Mouse (Mus musculus) left cerebral cortex, postnatal 36 days (tissue): ENCODE results near the gene Faiml. TPM values are rescaled to one million over a fixed set of nuclear protein-coding genes. Genes with fewer than 3 reads are reported as not detected.

Experiments
- DNase-seq, 2 experiments: peaks; one replicate each; pipeline ENCODE4 v3.0.0; 2021 to 2022; ENCODE audit warnings: low spot score in 2 of 2, mixed read lengths in 1 of 2
- intact Hi-C: fragments of 180-260 bp; cut with DNase I; formaldehyde crosslinking; loops from one replicate; pipeline ENCODE4 v1.15.1; 2025
- total RNA-seq, 2 experiments: library from RNA; stranded (reverse); gene quantifications; 2 replicates each; pipeline ENCODE4 v1.2.3; 2021

The Faiml gene
- not detected for total RNA-seq

DNA sequence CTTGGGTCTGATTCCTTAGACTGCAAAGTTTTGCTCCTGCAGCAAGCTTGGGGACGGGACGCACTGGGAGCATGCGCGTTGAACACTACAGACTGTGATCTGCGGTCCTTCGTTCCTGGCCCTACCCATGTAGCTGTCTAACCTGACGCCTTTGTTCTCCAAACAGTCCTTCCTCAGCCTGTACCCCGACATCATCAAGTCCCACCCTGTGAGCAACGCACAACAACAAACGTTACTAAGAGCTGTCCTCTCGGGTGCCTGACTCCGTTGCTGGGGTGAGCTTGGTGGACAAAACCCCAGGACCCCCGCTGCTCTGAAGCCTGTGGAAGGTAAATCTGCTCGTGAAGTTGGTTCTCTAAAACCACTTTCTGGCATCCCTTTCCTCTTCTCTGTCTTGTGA lies at the start of gene Faiml:
Gene Faiml, minus strand, starts transcription at position 101 of the 400 bp plus-strand sequence.
- intact Hi-C loops: no loop called here
- DNase-seq: no peak

GRCm38 (mm10) chr9:99258891-99259290 lies 21.9 kb upstream of the Faiml start:
- DNase-seq: no peak
- intact Hi-C loops: no loop called here

DNA sequence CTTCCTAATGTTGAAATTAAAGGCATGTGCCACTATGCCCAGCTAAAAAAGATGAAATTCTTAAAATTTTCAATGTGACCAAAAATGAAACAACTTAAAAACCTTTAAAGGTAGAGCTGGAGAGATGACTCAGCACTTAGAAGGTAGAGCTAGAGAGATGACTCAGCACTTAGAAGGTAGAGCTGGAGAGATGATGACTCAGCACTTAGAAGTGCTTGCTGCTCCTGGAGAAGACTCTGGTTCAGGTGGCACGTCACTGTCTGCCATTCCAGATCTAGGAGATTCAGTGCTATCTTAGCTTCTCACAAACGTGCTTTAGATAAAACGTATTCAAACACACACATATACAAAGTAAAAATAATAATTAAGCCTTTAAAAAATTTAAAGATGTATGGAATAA lies 19.8 kb upstream of the Faiml start:
- DNase-seq: no peak
- intact Hi-C loops: no loop called here

- intact Hi-C loops: no loop called here
- no peak for DNase-seq
Observed at GRCm38 (mm10) chr9:99256206-99256605, 19.2 kb upstream of the Faiml start.

- DNase-seq: no peak
- intact Hi-C loops: no loop called here
Observed at GRCm38 (mm10) chr9:99253861-99254260, 16.8 kb upstream of the Faiml start.

- no peak for DNase-seq
- intact Hi-C loops: no loop called here
Observed at GRCm38 (mm10) chr9:99248906-99249305, 11.9 kb upstream of the Faiml start.

DNA sequence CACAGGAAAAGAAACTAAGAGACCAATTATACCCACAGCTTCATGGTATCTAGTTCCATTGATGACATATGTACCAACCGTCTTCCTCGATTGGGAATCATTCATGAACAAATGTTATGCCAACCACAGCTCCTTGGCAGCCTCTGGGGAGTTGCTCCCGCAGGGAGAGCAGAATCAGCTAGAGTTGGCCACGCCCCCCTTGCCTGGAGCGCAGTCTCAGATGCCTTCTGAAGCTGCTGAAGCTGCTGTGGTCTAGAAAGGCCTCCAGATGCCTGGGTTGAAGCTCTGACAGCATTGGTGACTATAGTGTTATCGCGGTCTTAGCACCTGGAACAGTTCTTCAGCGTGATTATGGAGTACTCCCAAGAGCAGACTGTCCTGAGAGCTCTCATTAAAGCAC lies 11.3 kb upstream of the Faiml start:
- intact Hi-C loops: no loop called here
- no peak for DNase-seq

- intact Hi-C loops: loop anchor here (1.0 to 5.0 kb wide), 3 partner anchors 104 to 203 kb away; partner anchors contain the start of gene Pik3cb
- DNase-seq: peak; percentile 12 to 17
Observed at GRCm38 (mm10) chr9:99243895-99244293, 6.9 kb upstream of the Faiml start.

GRCm38 (mm10) chr9:99243190-99243894 lies 6.3 kb upstream of the Faiml start, which contains the start of gene Cep70:
Gene Cep70 (plus strand): TSS chr9:99243367.
- intact Hi-C loops: loop anchor here (1.0 to 5.0 kb wide), 3 partner anchors 103 to 204 kb away; partner anchors contain the start of gene Pik3cb
- DNase-seq: peak; percentile 95 to 96

DNA sequence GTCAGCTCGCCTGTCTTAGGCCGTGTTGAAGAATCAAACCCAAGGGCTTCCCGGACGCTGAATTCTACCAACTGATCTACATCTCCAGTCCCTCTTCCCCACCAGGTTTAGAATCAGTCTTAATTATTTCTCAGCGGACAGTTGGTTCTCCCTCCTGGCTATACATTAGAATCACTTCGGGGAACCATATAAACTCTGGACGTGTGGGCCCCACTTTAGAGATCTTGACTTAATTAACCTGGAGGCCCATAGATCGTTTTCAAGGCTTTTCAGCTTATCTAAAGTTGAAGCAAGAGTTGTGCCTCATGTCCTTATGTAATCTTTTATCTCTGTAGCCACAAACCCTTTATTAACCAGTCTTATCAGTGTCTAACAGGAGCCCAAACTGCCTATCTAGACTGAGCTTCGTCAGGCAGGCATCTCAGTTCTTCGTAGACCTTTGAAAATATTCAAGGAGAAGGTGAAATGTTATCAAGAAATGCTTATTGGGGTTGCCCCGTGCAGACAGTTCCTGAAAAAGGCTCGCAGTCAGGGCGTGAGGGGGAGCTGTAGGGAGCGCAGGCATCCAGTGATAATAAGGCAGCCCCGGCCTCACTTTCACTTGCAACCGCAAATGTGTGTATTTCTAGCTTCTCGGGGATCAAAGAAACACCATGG lies 5.6 kb upstream of the Faiml start:
- intact Hi-C loops: loop anchor here (1.0 to 5.0 kb wide), 4 partner anchors 102 to 205 kb away; partner anchors contain the start of gene Pik3cb

DNA sequence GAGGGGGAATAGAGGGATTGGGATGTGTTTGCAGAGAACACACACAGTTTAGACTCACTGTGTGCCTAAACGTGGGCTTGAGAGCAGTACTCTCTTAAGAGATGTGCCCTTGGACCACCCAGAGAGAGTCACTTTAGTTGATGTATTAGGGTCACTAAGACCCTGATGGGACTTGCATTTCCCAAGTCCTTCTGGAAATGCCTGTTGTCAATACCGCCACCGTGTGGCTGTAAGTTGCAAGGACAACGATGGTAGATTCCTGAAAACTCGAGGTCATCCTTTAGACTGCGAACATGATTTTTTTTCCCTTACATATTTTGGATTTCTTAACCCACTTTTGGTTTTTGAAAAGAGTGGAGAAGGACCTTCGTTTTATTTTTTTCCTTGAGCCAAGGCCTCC lies 5.0 kb upstream of the Faiml start:
- peak; percentile 45 to 52 for DNase-seq
- intact Hi-C loops: loop anchor here (1.0 to 5.0 kb wide), 2 partner anchors 178 to 205 kb away; no protein-coding TSS in a partner anchor

More for the DNA sequence above, 5.6 kb upstream of the Faiml start:
- peak; percentile 5 to 7 for DNase-seq

GRCm38 (mm10) chr9:99240571-99240970 lies 3.5 kb upstream of the Faiml start:
- intact Hi-C loops: loop anchor here (5.0 kb wide), 1 partner anchor 207 kb away; no protein-coding TSS in a partner anchor
- DNase-seq: no peak

DNA sequence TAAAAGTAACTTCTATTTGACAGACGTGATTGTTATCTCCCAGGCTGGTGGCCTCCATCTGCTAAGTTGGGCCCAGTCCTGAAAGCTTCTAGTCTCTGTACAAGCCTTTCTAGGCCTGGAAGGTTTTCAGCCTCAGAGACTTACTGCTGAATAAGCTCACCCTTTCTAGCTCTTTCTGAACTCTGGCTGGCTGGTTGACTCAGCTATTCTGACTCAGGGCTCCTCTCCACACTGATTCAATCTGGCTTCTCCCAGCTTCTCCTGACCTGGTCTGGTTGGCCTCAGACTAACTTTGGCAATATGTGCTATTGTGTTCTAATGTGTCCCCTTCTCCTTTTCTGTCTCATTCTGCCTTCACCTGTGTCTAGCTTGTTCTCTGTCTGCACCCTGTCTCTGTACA lies 2.2 kb upstream of the Faiml start:
- no peak for DNase-seq
- intact Hi-C loops: no loop called here

GRCm38 (mm10) chr9:99238276-99238675 lies 1.2 kb upstream of the Faiml start:
- intact Hi-C loops: no loop called here
- DNase-seq: no peak

- intact Hi-C loops: no loop called here
- DNase-seq: no peak
Observed at GRCm38 (mm10) chr9:99229450-99229849, 7.6 kb downstream of the Faiml start.

GRCm38 (mm10) chr9:99224583-99224982 lies 12.5 kb downstream of the Faiml start:
- intact Hi-C loops: no loop called here
- DNase-seq: no peak

DNA sequence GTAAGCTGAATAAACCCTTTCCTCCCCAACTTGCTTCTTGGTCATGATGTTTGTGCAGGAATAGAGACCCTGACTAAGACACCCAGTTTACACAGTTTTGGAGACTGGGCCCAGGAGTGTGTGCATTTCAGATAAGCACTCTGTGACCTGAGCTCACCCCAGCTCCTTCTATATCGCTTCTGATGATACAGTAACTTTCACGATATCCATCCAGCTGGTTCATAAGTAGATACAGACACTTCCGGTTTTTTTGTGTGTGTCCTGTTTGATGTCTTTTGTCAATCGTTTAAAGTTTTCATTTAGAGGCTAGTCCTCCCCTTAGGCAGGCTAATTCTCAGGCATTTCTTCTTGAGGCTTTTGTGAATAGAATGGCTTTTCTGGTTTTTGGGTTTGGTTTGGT lies 15.4 kb downstream of the Faiml start:
- intact Hi-C loops: no loop called here
- no peak for DNase-seq

GRCm38 (mm10) chr9:99217999-99218719 lies 18.9 kb downstream of the Faiml start:
- DNase-seq: no peak
- intact Hi-C loops: no loop called here

DNA sequence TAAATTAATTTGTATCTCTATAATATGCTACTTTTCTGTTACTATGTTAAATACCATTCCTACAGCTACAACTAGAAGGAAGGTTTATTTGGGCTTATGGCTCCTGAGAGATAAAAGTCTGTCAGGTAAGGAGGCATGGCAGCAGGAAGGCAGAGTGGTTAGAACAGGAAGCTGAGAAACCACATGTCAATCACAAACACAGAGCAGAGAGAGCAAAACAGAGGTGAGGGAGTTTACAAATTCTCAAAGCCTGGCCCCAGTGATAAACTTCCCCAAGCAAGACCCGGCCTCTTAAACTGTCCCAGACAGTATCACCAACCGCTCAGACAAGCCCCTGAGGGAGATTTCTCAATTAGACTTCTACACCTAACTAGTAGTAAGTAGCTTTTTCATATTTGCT lies 20.9 kb downstream of the Faiml start:
- intact Hi-C loops: no loop called here
- DNase-seq: no peak

DNA sequence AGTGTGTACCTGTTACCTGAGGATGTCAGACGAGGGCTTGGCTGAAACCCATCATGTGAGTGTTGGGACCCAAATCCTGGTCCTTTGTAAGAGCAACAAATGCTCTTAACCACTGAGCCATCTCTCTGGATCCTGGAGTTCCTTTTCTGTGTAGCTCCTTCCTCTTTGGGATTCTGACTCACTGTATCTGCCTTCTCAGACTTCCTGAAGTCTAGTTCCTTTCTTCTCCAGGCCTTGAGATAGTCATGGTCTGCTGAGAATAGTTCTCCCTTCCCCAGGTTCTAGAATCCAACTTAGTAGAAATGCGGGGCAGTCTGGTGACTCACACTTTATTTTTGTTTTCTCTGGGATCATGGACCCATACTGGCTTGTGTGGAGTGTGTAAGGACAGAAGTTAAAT lies 24.4 kb downstream of the Faiml start:
- no peak for DNase-seq
- intact Hi-C loops: no loop called here
